Mouse (Mus musculus): ENCODE results near the gene Fbxo9. TPM values are rescaled to one million over a fixed set of nuclear protein-coding genes. Genes with fewer than 3 reads are reported as not detected.
A peak's percentile ranks its signal among the peaks of the same experiment; 100 is the strongest.

The Fbxo9 gene
- total RNA-seq, 2 experiments from 2014 or later = 106 to 115 TPM

DNA sequence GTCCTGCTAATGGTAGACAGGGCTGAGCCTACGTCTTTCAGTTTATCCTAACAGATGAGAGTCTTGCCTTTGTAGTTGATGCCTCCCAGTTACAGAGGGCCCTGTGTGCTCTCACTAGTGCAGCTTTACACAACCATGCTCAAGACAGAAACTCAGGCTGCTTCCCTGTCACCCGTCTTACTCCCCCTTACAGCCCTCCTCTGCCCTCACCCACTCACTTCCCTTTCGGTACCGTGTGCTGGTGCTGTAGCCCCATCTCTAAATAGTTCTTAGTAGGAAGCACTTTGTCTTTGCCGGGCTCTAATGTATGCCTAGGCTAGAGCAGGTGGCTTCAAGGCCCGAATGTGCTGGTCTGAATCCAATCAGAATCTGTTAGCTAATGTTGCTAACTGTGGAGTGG is 15.4 kb upstream of the Fbxo9 start:
- TF ChIP-seq CTCF (IDR thresholded peaks at IDR 0.05) = no peak
- DNase-seq (ENCODE audit: extremely low spot score in 1 of 2, low spot score in 2 of 2) = no peak
- Histone ChIP-seq H3K27ac (peak overlapping the region; percentile 61), H3K4me3 (no peak overlapping the region)
- intact Hi-C loops (cut with DNase I) = no loop called here

DNA sequence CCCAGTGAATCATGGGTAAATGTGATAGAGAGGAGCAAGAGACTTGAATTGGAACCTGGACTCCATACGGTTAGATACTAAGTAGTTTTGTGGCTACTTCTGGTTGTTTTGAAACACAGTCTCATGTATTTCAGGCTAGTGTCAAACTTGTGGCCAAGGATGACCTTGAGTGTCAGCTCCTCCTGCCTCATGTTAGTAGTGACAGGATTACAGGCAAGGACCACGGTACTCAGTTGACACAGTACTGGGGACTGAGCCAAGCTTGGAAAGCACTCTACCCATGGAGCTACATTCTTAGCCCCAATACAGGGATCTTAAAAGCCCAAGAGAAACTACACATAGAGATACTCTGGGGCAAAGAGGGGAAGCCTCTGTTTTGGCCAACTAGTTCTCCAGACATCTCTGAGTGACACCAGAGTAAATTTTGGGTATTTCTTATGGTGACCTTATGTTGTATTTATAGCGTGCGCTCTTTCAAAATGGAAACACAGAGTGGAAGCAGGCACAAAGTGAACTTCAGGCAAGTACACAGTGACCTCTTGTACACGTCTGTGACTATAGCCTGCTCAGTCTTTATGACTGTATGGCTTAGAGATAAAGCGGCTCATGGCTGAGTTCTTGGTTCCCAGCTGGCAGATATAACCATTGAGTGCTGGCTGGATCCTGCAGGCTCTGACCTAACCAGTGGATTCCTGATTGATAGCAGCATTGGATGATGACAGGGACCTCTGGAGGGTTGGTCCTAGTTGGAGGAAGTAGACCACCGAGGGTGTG is 14.3 kb upstream of the Fbxo9 start:
- H3K27ac ChIP-seq = peak overlapping the region; percentile 61; the same call in 1 of the 2 replicates
- TF ChIP-seq CTCF (IDR thresholded peaks at IDR 0.05) = no peak
- DNase-seq (ENCODE audit: extremely low spot score in 1 of 2, low spot score in 2 of 2) = no peak
- intact Hi-C loops (cut with DNase I) = no loop called here
- no peak overlapping the region for H3K4me3 ChIP-seq

DNA sequence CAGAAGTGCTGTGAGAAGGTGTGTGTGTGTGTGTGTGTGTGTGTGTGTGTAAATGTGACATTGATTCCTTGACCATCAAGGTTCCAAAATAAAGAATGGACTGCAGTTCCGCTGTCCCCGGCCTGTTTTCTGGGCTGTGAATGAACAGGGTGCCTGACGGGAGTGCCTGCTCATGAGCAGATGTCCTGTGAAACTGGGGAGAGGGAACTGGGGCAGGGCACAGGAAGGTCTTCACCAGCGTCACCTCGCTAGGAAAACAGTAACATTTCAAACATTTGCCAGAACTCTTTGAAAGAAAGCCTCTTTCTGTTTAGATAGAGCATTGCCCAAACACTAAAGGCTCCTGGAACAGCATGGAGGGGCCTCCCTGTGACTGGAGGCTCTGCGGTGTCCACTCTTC is 13.1 kb upstream of the Fbxo9 start:
- H3K4me3 ChIP-seq = no peak overlapping the region
- DNase-seq (ENCODE audit: extremely low spot score in 1 of 2, low spot score in 2 of 2) = no peak
- peak overlapping the region; percentile 66 for H3K27ac ChIP-seq
- intact Hi-C loops (cut with DNase I) = no loop called here
- TF ChIP-seq CTCF (IDR thresholded peaks at IDR 0.05) = no peak

DNA sequence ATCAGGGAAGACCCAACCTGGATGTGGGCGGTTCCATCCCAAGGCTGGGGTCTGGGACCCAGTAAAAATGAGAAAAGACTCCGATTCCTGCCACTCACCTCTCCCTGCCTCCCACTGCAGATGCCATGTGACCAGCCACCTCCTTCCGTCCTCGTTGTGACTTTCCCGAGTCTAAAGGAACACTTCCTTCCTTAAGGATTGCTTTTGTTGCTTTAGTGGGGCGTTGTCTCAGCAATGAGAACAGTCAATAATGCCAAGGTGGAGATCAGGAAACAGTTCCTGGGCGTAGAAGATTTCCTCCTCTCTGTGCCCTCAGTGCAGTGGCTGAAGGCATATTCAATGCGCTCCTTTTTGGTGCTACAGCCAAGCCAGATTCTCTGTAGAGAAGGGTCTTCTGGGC is 12.5 kb upstream of the Fbxo9 start:
- TF ChIP-seq CTCF (IDR thresholded peaks at IDR 0.05) = no peak
- intact Hi-C loops (cut with DNase I) = no loop called here
- peak overlapping the region; percentile 66 for H3K27ac ChIP-seq
- no peak overlapping the region for H3K4me3 ChIP-seq
- no peak for DNase-seq (ENCODE audit: extremely low spot score in 1 of 2, low spot score in 2 of 2)

DNA sequence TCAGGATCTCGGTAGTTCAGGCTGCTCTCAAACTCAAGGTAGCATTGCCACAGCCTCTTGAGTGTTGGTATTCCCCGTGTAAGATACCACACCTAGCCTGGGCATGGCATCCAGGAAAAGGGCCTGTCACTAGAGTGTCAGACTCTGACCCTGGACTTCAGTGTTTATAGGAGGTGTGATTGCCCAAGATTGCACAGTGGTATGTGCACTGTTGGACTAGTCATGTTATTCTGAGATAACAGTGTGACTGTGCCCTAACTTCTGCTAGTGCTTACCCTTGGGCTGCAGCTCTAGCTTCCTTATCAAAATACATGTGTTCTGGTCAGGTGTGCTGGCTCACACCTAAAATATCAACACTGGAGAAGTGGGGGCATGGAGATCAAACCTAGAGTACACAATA is 8.8 kb upstream of the Fbxo9 start:
- no peak for DNase-seq (ENCODE audit: extremely low spot score in 1 of 2, low spot score in 2 of 2)
- intact Hi-C loops (cut with DNase I) = no loop called here
- TF ChIP-seq CTCF (IDR thresholded peaks at IDR 0.05) = no peak
- Histone ChIP-seq H3K4me3 (no peak overlapping the region), H3K27ac (no peak overlapping the region)

DNA sequence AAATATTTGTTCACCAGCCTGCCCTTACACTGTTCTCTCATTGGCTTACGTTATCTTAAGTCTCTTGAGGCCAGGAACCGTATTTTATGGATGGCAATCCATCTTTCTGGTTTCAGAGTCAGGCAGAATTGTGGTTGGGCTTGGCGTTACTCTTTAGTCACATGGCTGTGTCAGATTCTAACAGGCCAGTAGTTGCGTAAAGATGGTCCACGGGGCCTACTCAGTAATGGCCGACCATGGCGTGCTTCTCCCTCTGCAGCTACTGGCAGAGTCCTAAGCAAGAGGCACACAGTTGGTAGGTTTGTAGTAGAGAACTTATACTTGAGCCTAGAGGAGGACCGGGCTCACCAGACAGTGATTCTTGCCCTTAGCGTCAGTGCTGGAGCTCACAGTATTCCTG is 6.9 kb upstream of the Fbxo9 start:
- no peak overlapping the region for H3K4me3 ChIP-seq
- intact Hi-C loops (cut with DNase I) = no loop called here
- no peak overlapping the region for H3K27ac ChIP-seq
- no peak for DNase-seq (ENCODE audit: extremely low spot score in 1 of 2, low spot score in 2 of 2)
- TF ChIP-seq CTCF (IDR thresholded peaks at IDR 0.05) = no peak

DNA sequence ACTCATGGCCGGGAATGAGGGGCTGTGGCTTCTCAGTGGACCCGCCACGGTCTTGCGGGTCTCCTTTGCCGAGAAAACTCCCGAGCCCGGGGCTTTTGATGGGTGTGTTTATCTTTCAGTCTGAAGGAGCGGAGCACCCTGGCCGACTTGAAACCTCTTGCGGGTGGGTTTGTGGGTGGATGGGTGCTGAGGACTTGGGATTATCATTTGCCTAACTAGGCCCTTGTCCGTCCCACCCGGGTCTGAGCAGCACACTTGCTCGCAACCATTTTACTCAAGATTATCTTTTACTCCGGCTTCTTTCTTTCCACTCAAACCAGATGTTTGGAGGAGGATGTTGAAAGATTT is 4.6 kb upstream of the Fbxo9 start:
- Histone ChIP-seq H3K27ac (peak overlapping the region; percentile 97), H3K4me3 (peak overlapping the region; percentile 97)
- TF ChIP-seq CTCF (IDR thresholded peaks at IDR 0.05) = no peak
- no peak for DNase-seq (ENCODE audit: extremely low spot score in 1 of 2, low spot score in 2 of 2)
- intact Hi-C loops (cut with DNase I) = loop anchor here (2.0 to 5.0 kb wide), 3 partner anchors 33 to 63 kb away; no protein-coding TSS in a partner anchor

DNA sequence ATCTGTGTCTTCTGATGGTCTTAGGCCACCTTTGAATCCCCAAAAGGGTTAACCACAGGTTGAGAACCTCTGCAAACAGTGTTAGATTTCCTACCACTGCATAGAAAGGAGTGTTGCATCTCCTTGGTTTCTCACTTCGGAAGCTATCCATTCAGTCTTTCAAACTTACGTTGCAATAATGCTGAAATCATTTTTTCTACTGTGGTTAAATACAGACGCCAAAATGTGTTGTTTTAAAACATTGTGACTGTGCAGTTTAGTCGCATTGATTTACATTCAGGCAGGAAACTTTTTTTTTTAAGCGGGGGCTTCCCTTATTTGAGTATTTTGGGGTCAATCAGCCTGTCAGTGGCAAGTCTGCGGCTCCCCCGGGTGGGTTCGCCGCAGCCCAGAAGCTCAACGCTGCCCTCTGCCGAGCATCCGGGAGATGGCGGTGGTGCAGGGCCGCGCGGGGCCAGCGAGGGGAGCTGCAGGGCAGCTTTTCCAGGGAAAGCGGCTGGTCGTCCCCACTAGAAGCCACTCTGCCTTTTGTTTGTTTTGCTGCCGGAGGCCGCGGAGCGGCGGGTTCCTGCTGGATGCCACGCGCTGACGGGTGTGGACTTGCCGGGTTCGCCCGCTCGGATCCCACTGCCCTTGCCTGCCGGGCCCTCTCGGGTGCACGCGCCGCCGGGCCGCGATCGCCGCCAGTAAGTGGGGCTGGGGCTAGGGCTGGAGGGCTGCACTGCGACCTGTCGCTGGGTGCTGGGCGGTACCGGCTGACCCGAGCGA is 4.1 kb upstream of the Fbxo9 start:
- intact Hi-C loops (cut with DNase I) = loop anchor here (2.0 to 5.0 kb wide), 3 partner anchors 34 to 64 kb away; no protein-coding TSS in a partner anchor
- peak; percentile 100 for TF ChIP-seq CTCF (IDR thresholded peaks at IDR 0.05)
- Histone ChIP-seq H3K4me3 (peak overlapping the region; percentile 97), H3K27ac (peak overlapping the region; percentile 97)
- DNase-seq (ENCODE audit: extremely low spot score in 1 of 2, low spot score in 2 of 2) = peak; percentile 91 to 97

DNA sequence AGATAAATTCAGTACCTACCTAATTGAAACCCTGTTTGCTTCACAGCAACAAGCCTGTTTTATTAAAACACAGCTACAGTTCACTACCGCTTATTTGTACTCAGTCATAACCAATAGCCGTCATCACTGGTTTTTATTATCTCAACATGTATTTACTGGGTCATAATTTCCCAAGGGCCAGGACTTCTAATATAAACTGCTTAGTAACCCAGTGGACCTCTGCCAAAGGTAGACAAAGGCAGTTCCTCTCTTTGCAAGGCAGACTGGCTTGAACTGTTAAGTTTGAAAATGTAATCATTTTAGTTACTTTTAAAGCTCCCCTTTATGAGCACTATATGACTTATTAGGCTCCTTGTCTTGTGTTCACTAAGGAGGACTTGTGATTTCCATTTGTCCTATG is 2.6 kb upstream of the Fbxo9 start:
- intact Hi-C loops (cut with DNase I) = loop anchor here (5.0 kb wide), 1 partner anchor 56 kb away; no protein-coding TSS in a partner anchor
- Histone ChIP-seq H3K4me3 (no peak overlapping the region), H3K27ac (no peak overlapping the region)
- DNase-seq (ENCODE audit: extremely low spot score in 1 of 2, low spot score in 2 of 2) = no peak
- no peak for TF ChIP-seq CTCF (IDR thresholded peaks at IDR 0.05)

DNA sequence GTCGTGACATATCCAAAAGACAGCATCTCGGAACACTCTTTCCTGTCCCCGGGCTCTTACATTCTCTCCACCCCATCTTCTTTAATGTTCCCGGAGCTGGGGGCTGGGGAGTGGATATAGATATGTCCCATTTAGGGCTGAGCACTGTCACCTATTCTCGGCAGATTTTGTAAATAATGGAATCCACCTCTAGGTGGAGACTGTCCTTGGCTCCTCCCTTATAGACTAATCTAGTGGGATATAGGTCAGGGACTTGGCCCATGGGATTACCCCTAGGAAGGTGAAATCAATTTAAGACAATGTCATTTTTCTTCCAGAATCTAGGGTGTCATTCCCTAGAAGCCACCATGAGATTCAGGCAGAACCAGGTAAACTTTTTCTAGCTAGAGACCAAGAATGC is 791 bp upstream of the Fbxo9 start:
- Histone ChIP-seq H3K4me3 (peak overlapping the region; percentile 99), H3K27ac (no peak overlapping the region)
- intact Hi-C loops (cut with DNase I) = loop anchor here (2.0 to 5.0 kb wide), 3 partner anchors 58 to 192 kb away; partner anchors contain the start of gene Elovl5
- TF ChIP-seq CTCF (IDR thresholded peaks at IDR 0.05) = peak; percentile 32
- no peak for DNase-seq (ENCODE audit: extremely low spot score in 1 of 2, low spot score in 2 of 2)

DNA sequence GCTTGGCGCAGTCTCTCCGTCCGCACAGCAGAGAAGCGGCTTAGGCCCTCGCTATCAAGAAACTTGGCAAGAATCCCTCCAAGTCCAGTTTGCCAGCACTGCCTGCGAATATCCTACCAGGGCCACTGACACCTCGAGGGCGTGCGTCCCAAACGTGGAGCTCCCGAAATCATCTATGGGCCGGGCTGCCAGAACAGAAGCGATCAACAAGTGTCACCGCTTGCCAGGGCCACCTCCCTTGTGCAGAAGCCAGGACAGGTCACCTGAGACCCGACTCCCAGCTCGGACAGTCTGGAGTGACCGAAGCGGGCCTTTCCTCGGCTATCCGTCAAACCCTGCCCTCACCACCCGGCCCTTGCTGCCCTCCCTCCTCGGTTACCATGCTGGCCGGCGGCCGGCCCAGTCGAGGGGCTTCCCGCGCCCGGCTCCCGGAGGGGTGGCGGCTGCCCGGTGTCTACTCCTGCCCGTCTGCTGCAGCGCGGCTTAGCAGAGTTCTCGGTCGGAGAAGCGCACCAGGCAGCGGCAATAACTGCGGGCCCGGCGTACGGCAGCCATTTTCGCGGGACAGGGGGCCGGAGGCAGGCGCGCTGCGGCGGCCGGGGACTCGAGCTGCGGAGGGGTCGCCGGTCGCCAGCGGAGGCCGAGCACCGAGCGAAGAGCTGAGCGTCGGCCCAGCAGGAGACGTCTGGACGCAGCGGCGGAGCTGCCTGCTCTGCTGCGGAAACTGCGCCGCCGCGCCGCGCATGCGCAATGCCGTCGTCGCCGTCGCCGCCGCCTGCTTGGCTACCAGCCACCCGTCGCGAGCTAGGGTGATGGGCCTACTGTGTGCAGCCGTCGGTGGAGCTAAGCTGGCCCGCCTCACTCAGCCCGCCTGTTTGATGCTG is 711 bp downstream of the Fbxo9 start:
- intact Hi-C loops (cut with DNase I) = loop anchor here (2.0 to 5.0 kb wide), 2 partner anchors 87 to 191 kb away; partner anchors contain the start of gene Elovl5
- H3K27ac ChIP-seq = peak overlapping the region; percentile 94
- no peak for TF ChIP-seq CTCF (IDR thresholded peaks at IDR 0.05)
- peak overlapping the region; percentile 99 for H3K4me3 ChIP-seq
- peak; percentile 85 to 86 for DNase-seq (ENCODE audit: extremely low spot score in 1 of 2, low spot score in 2 of 2)

Measured in left cerebral cortex, adult 2 months (tissue).